Mouse (Mus musculus) testis, adult 2 months (tissue): ENCODE data around the gene Cacna2d4.

ENCODE experiments used
- CTCF ChIP-seq: fragments of 200-500 bp; IDR thresholded peaks from 2 replicates; pipeline ENCODE4 v1.5.1; 2012; ENCODE audit warnings: low read depth, mild to moderate bottlenecking, inconsistent platforms, low read length, moderate library complexity; ENCODE audit not compliant: control insufficient read depth, insufficient read depth, insufficient replicate concordance
- POLR2A ChIP-seq: fragments of 200-500 bp; IDR thresholded peaks from 2 replicates; pipeline ENCODE4 v1.6.1; 2012; ENCODE audit warnings: low read depth, mild to moderate bottlenecking, inconsistent platforms, low read length, moderate library complexity; ENCODE audit not compliant: control insufficient read depth

- TF ChIP-seq CTCF (no peak), POLR2A (no peak)
These were observed 96.9 kb downstream of the Cacna2d4 start for GRCm38 (mm10) chr6:119333202-119333601.
